Mouse (Mus musculus): ENCODE measurements around the gene Olfr287.

GRCm38 (mm10) chr15:98172113-98172512, 48.7 kb downstream of the Olfr287 start:
- no peak for TF ChIP-seq MEF2A (IDR thresholded peaks at IDR 0.05; ENCODE audit: borderline replicate concordance, low read depth, low read length)
- TF ChIP-seq USF1 (IDR thresholded peaks at IDR 0.05; ENCODE audit: low read depth, low read length), result no peak
- TF ChIP-seq ETS1 (conservative IDR thresholded peaks at IDR 0.05; ENCODE audit: low read depth, low read length), result no peak
- TF ChIP-seq CTCF (conservative IDR thresholded peaks at IDR 0.05 in 1 of 2, IDR thresholded peaks at IDR 0.05 in 1 of 2; ENCODE audit: low read depth in 2 of 2, low read length in 2 of 2), result no peak
- TF ChIP-seq USF2 (conservative IDR thresholded peaks at IDR 0.05; ENCODE audit: low read depth, low read length), result no peak
- no peak for TF ChIP-seq CHD2 (IDR thresholded peaks at IDR 0.05; ENCODE audit: low read length)
- TF ChIP-seq NELFE (IDR thresholded peaks at IDR 0.05; ENCODE audit: low read depth, low read length), result no peak
- no peak for TF ChIP-seq EP300 (IDR thresholded peaks at IDR 0.05; ENCODE audit: low read length)
- no peak for TF ChIP-seq NRF1 (IDR thresholded peaks at IDR 0.05; ENCODE audit: low read depth, low read length)
- TF ChIP-seq MAX (IDR thresholded peaks at IDR 0.05; ENCODE audit: low read length), result no peak
- TF ChIP-seq UBTF (IDR thresholded peaks at IDR 0.05; ENCODE audit: low read depth, low read length), result no peak
- TF ChIP-seq TBP (conservative IDR thresholded peaks at IDR 0.05; ENCODE audit: low read depth, low read length), result no peak
- TF ChIP-seq ELF1 (IDR thresholded peaks at IDR 0.05; ENCODE audit: low read depth, low read length), result no peak
